ENCODE assay signal across 23 mouse cellular contexts in genomic region chrX:68056026-68056425, GRCm38 (mm10).
DNase-seq lines count a peak whose midpoint lies in the region; ATAC-seq and TF ChIP-seq lines count a peak whose summit lies in the region.
"Had no signal": no experiment of that assay in that cellular context is flagged by ENCODE, and none has a peak within 500 bp of the region (broad histone marks: within the 10 kb centered on the region; RNA-seq: fewer than 3 reads in every experiment).

No protein-coding gene starts in this region.

- ATAC-seq in embryonic facial prominence, embryonic 14.5 days (ENCODE audit: low read depth): no peak
- no peak for ATAC-seq in midbrain, embryonic 14.5 days (ENCODE audit: low FRiP score, low TSS enrichment)
- ATAC-seq: CD4-positive, CD25-positive, alpha-beta regulatory T cell, adult 4 months; forebrain, embryonic 15.5 days; forebrain, postnatal 0 days had no signal

- TF ChIP-seq CTCF in layer of hippocampus, adult 2 months (conservative IDR thresholded peaks at IDR 0.05): no peak

- H3K4me3 ChIP-seq in embryonic facial prominence, embryonic 14.5 days (ENCODE audit: low read depth, low read length): no peak overlapping the region
- H3K4me3 ChIP-seq in embryonic facial prominence, embryonic 10.5 days: no peak overlapping the region
- H3K4me3 ChIP-seq in midbrain, embryonic 14.5 days (replicated peaks; ENCODE audit: low read depth, low read length): no peak overlapping the region
- H3K4me3 ChIP-seq in midbrain, embryonic 10.5 days: no peak overlapping the region
- H3K4me3 ChIP-seq in layer of hippocampus, adult 2 months: no peak overlapping the region
- H3K4me3 ChIP-seq: embryonic facial prominence, embryonic 13.5 days; forebrain, embryonic 12.5 days; forebrain, embryonic 15.5 days had no signal

- H3K9ac ChIP-seq in embryonic facial prominence, embryonic 14.5 days (ENCODE audit: low read depth, low read length): no peak overlapping the region
- H3K9ac ChIP-seq in midbrain, embryonic 14.5 days (replicated peaks; ENCODE audit: low read length): no peak overlapping the region
- H3K9ac ChIP-seq: embryonic facial prominence, embryonic 13.5 days; forebrain, embryonic 12.5 days; forebrain, embryonic 15.5 days; forebrain, postnatal 0 days had no signal

- H3K9me3 ChIP-seq in embryonic facial prominence, embryonic 14.5 days (ENCODE audit: control insufficient read depth, low read length): no peaks in the 10 kb centered on the region
- H3K9me3 ChIP-seq in embryonic facial prominence, embryonic 10.5 days: no peaks in the 10 kb centered on the region
- H3K9me3 ChIP-seq in midbrain, embryonic 14.5 days (ENCODE audit: control insufficient read depth, low read length): no peaks in the 10 kb centered on the region
- no peaks in the 10 kb centered on the region for H3K9me3 ChIP-seq in midbrain, embryonic 10.5 days (replicated peaks)
- H3K9me3 ChIP-seq: embryonic facial prominence, embryonic 13.5 days; forebrain, embryonic 12.5 days; forebrain, embryonic 15.5 days; G1E had no signal

- H3K36me3 ChIP-seq in embryonic facial prominence, embryonic 14.5 days (ENCODE audit: control insufficient read depth, insufficient read depth, low read length): no peaks in the 10 kb centered on the region
- H3K36me3 ChIP-seq in embryonic facial prominence, embryonic 10.5 days (replicated peaks): no peaks in the 10 kb centered on the region
- H3K36me3 ChIP-seq in midbrain, embryonic 14.5 days (ENCODE audit: control insufficient read depth, insufficient read depth, low read length): no peaks in the 10 kb centered on the region
- no peaks in the 10 kb centered on the region for H3K36me3 ChIP-seq in midbrain, embryonic 10.5 days
- H3K36me3 ChIP-seq: embryonic facial prominence, embryonic 13.5 days; forebrain, embryonic 12.5 days; forebrain, embryonic 15.5 days; G1E had no signal

- no peaks in the 10 kb centered on the region for H3K4me1 ChIP-seq in embryonic facial prominence, embryonic 14.5 days (ENCODE audit: control insufficient read depth, insufficient read depth, low read length)
- no peaks in the 10 kb centered on the region for H3K4me1 ChIP-seq in embryonic facial prominence, embryonic 10.5 days
- no peaks in the 10 kb centered on the region for H3K4me1 ChIP-seq in midbrain, embryonic 14.5 days (ENCODE audit: control insufficient read depth, insufficient read depth, low read length)
- no peaks in the 10 kb centered on the region for H3K4me1 ChIP-seq in midbrain, embryonic 10.5 days
- H3K4me1 ChIP-seq: embryonic facial prominence, embryonic 13.5 days; forebrain, embryonic 12.5 days; forebrain, embryonic 15.5 days had no signal

- no peaks in the 10 kb centered on the region for H3K27me3 ChIP-seq in embryonic facial prominence, embryonic 14.5 days (replicated peaks; ENCODE audit: control insufficient read depth, insufficient read depth, low read length)
- H3K27me3 ChIP-seq in embryonic facial prominence, embryonic 10.5 days (replicated peaks; ENCODE audit: low read depth, poor library complexity, severe bottlenecking): no peaks in the 10 kb centered on the region
- H3K27me3 ChIP-seq in midbrain, embryonic 14.5 days (ENCODE audit: control insufficient read depth, insufficient read depth, low read length): no peaks in the 10 kb centered on the region
- no peaks in the 10 kb centered on the region for H3K27me3 ChIP-seq in midbrain, embryonic 10.5 days (ENCODE audit: low read depth, poor library complexity, severe bottlenecking)
- H3K27me3 ChIP-seq: CH12.LX; embryonic facial prominence, embryonic 13.5 days; forebrain, embryonic 12.5 days; forebrain, embryonic 15.5 days had no signal

- 30% methylated on average over 1 of the region's 1 CpGs for WGBS in embryonic facial prominence, embryonic 14.5 days
- WGBS in embryonic facial prominence, embryonic 10.5 days: 50% methylated on average over 1 of the region's 1 CpGs
- 48% methylated on average over 1 of the region's 1 CpGs for WGBS in midbrain, embryonic 14.5 days
- WGBS in midbrain, embryonic 10.5 days: 56% methylated on average over 1 of the region's 1 CpGs

- no peak overlapping the region for H3K4me2 ChIP-seq in embryonic facial prominence, embryonic 14.5 days (ENCODE audit: low read depth, low read length)
- H3K4me2 ChIP-seq in midbrain, embryonic 14.5 days (ENCODE audit: low read length): no peak overlapping the region
- H3K4me2 ChIP-seq: embryonic facial prominence, embryonic 13.5 days; forebrain, embryonic 12.5 days; forebrain, embryonic 15.5 days had no signal

- no peak overlapping the region for H3K27ac ChIP-seq in embryonic facial prominence, embryonic 14.5 days (replicated peaks; ENCODE audit: low read depth, low read length)
- H3K27ac ChIP-seq in embryonic facial prominence, embryonic 10.5 days (replicated peaks): no peak overlapping the region
- H3K27ac ChIP-seq in midbrain, embryonic 14.5 days (replicated peaks; ENCODE audit: low read depth, low read length): no peak overlapping the region
- H3K27ac ChIP-seq in midbrain, embryonic 10.5 days (replicated peaks): no peak overlapping the region
- H3K27ac ChIP-seq in layer of hippocampus, adult 2 months: no peak overlapping the region
- H3K27ac ChIP-seq: embryonic facial prominence, embryonic 13.5 days; forebrain, embryonic 12.5 days; forebrain, embryonic 15.5 days had no signal

- peak; percentile 3 for DNase-seq in embryonic facial prominence, embryonic 14.5 days (ENCODE audit: low spot score)
- no peak for DNase-seq in embryonic facial prominence, embryonic 10.5 days (ENCODE audit: low spot score)
- DNase-seq in midbrain, embryonic 14.5 days: peak; percentile 0
- no peak for DNase-seq in midbrain, embryonic 10.5 days (ENCODE audit: low spot score)
- DNase-seq in retina, embryonic 14.5 days (ENCODE audit: low spot score): peak; percentile 43
- DNase-seq in thymus, postnatal 10 days (ENCODE audit: low spot score in 2 of 2): no peak
- no peak for DNase-seq in layer of hippocampus, adult 2 months (ENCODE audit: low spot score in 2 of 2)
- DNase-seq: adrenal gland, adult 2 months; adrenal gland, postnatal 10 days; adrenal gland, postnatal 25 days; B cell, adult 2 months; cerebellum, adult 11-12 months; cerebellum, adult 2 months; cerebellum, adult 9-10 months; cerebellum, postnatal 10 days; cerebellum, postnatal 25 days; forebrain, postnatal 0 days had no signal

Comparison
In these comparisons a context has a peak if more than half of its experiments do, and no peak if none do; other contexts are left out.
1. DNase-seq: peak in embryonic facial prominence, embryonic 14.5 days (single experiment), midbrain, embryonic 14.5 days (single experiment) and retina, embryonic 14.5 days (single experiment); none in embryonic facial prominence, embryonic 10.5 days (single experiment), midbrain, embryonic 10.5 days (single experiment), thymus, postnatal 10 days (0 of 2) and layer of hippocampus, adult 2 months (0 of 2).